Mouse (Mus musculus): ENCODE data around the gene Pde3a. TPM values are rescaled to one million over a fixed set of nuclear protein-coding genes. Genes with fewer than 3 reads are reported as not detected.

Gene Pde3a
- polyA plus RNA-seq, 1 experiment from 2014 or later: 14.7 TPM

DNA sequence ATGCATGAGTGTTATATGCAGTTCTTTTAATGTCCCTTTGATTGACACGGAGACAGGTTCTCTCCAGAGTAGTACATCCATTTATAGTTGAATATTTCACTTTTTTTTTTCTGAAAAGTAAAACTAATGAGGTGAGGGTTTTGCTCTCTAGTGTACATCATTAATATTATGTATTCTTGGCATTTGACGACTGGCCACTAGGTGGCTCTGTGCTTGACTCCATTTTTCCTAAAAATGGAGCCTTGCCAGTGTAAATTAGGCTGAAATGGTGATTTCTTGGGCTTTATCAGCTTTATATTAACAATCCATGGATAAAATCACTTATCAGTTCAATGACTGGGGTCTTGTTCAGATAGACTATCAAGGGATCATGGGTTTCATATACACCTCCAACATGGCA lies 82.4 kb downstream of the Pde3a start:
- no peak overlapping the region for H3K4me3 ChIP-seq (ENCODE audit: low read length)
- no peak overlapping the region for H3K27ac ChIP-seq (ENCODE audit: low read length)
- 44% methylated on average over 2 of the region's 2 CpGs for WGBS
- H3K4me1 ChIP-seq (ENCODE audit: control insufficient read depth, insufficient read depth, low read length): peaks cover 14% of the 10 kb centered on the region
- H3K4me2 ChIP-seq (ENCODE audit: low read depth, low read length): no peak overlapping the region
- H3K27me3 ChIP-seq (replicated peaks; ENCODE audit: control insufficient read depth, insufficient read depth, low read length): no peaks in the 10 kb centered on the region
- no peak overlapping the region for H3K9ac ChIP-seq (ENCODE audit: low read depth, low read length)
- H3K9me3 ChIP-seq (ENCODE audit: control insufficient read depth, low read length): no peaks in the 10 kb centered on the region
- ATAC-seq: no peak
- no peaks in the 10 kb centered on the region for H3K36me3 ChIP-seq (ENCODE audit: control insufficient read depth, insufficient read depth, low read length)

DNA sequence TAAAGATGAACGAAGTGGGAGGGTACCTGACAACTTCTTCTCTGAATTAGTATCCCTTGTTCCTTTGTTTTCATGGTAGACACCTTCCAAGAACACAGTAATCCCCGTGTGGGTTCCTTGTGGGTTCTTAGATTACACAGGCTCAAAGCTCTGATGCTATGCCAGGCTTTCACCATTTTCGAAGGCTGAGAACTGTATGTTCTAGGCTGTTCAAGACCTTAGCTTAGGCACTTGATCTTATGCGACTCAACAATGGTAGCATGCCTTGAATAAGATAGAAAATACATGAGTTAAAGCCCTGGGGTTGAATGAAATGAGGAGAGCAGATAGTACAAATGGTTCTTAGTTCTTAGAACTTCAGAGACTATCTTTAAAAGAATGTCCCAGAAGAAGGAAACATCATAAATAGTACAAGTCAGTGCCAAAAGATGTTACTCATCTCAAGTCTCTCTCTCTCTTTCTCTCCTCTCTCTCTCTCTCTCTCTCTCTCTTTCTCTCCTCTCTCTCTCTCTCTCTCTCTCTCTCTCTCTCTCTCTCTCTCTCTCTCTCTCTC lies 83.6 kb downstream of the Pde3a start:
- WGBS: 88% methylated on average over 4 of the region's 4 CpGs
- Histone ChIP-seq H3K9ac (ENCODE audit: low read depth, low read length) (no peak overlapping the region), H3K4me3 (ENCODE audit: low read length) (no peak overlapping the region), H3K36me3 (ENCODE audit: control insufficient read depth, insufficient read depth, low read length) (no peaks in the 10 kb centered on the region), H3K4me1 (ENCODE audit: control insufficient read depth, insufficient read depth, low read length) (peaks cover 16% of the 10 kb centered on the region), H3K27me3 (replicated peaks; ENCODE audit: control insufficient read depth, insufficient read depth, low read length) (no peaks in the 10 kb centered on the region), H3K9me3 (ENCODE audit: control insufficient read depth, low read length) (no peaks in the 10 kb centered on the region), H3K4me2 (ENCODE audit: low read depth, low read length) (no peak overlapping the region), H3K27ac (ENCODE audit: low read length) (peak overlapping the region; percentile 19; the same call in 1 of the 2 replicates)
- no peak for ATAC-seq

GRCm38 (mm10) chr6:141333245-141333644 lies 84.2 kb downstream of the Pde3a start:
- Histone ChIP-seq H3K4me1 (ENCODE audit: control insufficient read depth, insufficient read depth, low read length) (peaks cover 15% of the 10 kb centered on the region), H3K27me3 (replicated peaks; ENCODE audit: control insufficient read depth, insufficient read depth, low read length) (no peaks in the 10 kb centered on the region), H3K4me3 (ENCODE audit: low read length) (no peak overlapping the region), H3K9ac (ENCODE audit: low read depth, low read length) (no peak overlapping the region), H3K4me2 (ENCODE audit: low read depth, low read length) (no peak overlapping the region), H3K27ac (ENCODE audit: low read length) (no peak overlapping the region), H3K36me3 (ENCODE audit: control insufficient read depth, insufficient read depth, low read length) (no peaks in the 10 kb centered on the region), H3K9me3 (ENCODE audit: control insufficient read depth, low read length) (no peaks in the 10 kb centered on the region)
- peak; percentile 91 for ATAC-seq
- 25% methylated on average over 3 of the region's 3 CpGs for WGBS

- no peaks in the 10 kb centered on the region for H3K27me3 ChIP-seq (replicated peaks; ENCODE audit: control insufficient read depth, insufficient read depth, low read length)
- H3K9ac ChIP-seq (ENCODE audit: low read depth, low read length): no peak overlapping the region
- peaks cover 9% of the 10 kb centered on the region for H3K4me1 ChIP-seq (ENCODE audit: control insufficient read depth, insufficient read depth, low read length)
- no peak overlapping the region for H3K4me2 ChIP-seq (ENCODE audit: low read depth, low read length)
- H3K36me3 ChIP-seq (ENCODE audit: control insufficient read depth, insufficient read depth, low read length): no peaks in the 10 kb centered on the region
- WGBS: 67% methylated on average over 1 of the region's 1 CpGs
- no peak overlapping the region for H3K27ac ChIP-seq (ENCODE audit: low read length)
- ATAC-seq: peak; percentile 77
- H3K4me3 ChIP-seq (ENCODE audit: low read length): no peak overlapping the region
- no peaks in the 10 kb centered on the region for H3K9me3 ChIP-seq (ENCODE audit: control insufficient read depth, low read length)
Measured at GRCm38 (mm10) chr6:141335878-141336277, 86.8 kb downstream of the Pde3a start.

DNA sequence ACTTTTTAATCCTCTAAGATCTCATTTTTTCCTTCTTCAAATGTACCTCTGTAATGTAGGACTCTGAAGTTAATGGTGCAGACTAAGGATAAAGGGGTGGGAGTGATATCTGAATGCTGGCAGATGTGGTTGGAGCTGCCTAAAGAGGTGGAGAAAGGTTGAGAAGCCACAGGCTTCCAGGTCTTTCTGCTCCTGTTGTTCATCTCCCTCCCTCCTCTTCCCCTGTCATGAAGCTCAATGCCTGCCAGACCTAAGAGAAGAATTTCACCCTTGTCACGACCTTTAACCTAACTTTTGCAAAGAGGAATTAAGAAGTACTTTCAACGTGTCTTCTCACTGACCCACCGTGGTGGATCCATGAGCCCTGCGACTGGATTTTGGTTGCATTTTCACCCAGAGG lies 87.4 kb downstream of the Pde3a start:
- no peaks in the 10 kb centered on the region for H3K27me3 ChIP-seq (replicated peaks; ENCODE audit: control insufficient read depth, insufficient read depth, low read length)
- no peak overlapping the region for H3K4me2 ChIP-seq (ENCODE audit: low read depth, low read length)
- H3K4me3 ChIP-seq (ENCODE audit: low read length): no peak overlapping the region
- WGBS: 58% methylated on average over 4 of the region's 4 CpGs
- H3K9ac ChIP-seq (ENCODE audit: low read depth, low read length): no peak overlapping the region
- peaks cover 9% of the 10 kb centered on the region for H3K4me1 ChIP-seq (ENCODE audit: control insufficient read depth, insufficient read depth, low read length)
- no peaks in the 10 kb centered on the region for H3K36me3 ChIP-seq (ENCODE audit: control insufficient read depth, insufficient read depth, low read length)
- ATAC-seq: no peak
- no peaks in the 10 kb centered on the region for H3K9me3 ChIP-seq (ENCODE audit: control insufficient read depth, low read length)
- H3K27ac ChIP-seq (ENCODE audit: low read length): no peak overlapping the region

DNA sequence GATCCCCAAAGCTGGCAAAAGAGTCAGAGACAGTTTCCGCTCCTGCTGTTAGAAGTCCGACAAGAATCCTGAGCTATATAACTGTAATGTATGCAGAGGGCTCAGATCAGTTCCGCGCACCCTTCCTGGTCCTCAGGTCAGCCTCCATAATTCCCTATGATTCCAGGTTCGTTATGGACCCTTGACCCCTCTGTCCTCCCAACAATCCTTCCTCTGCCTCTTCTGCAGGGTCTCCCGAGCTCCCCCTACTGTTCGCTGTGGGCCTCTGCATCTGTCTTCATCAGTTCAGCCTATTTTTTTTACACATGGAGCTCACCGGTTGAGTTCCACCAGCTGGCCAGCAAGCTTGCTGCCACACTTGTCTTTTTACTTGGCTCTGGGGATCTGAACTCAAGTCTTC lies 88.6 kb downstream of the Pde3a start:
- H3K4me1 ChIP-seq (ENCODE audit: control insufficient read depth, insufficient read depth, low read length): peaks cover 7% of the 10 kb centered on the region; the same call in 1 of the 2 replicates
- H3K27ac ChIP-seq (ENCODE audit: low read length): no peak overlapping the region
- no peaks in the 10 kb centered on the region for H3K27me3 ChIP-seq (replicated peaks; ENCODE audit: control insufficient read depth, insufficient read depth, low read length)
- H3K4me2 ChIP-seq (ENCODE audit: low read depth, low read length): no peak overlapping the region
- no peaks in the 10 kb centered on the region for H3K36me3 ChIP-seq (ENCODE audit: control insufficient read depth, insufficient read depth, low read length)
- H3K9ac ChIP-seq (ENCODE audit: low read depth, low read length): no peak overlapping the region
- ATAC-seq: no peak
- H3K4me3 ChIP-seq (ENCODE audit: low read length): no peak overlapping the region
- H3K9me3 ChIP-seq (ENCODE audit: control insufficient read depth, low read length): no peaks in the 10 kb centered on the region
- 60% methylated on average over 8 of the region's 8 CpGs for WGBS

DNA sequence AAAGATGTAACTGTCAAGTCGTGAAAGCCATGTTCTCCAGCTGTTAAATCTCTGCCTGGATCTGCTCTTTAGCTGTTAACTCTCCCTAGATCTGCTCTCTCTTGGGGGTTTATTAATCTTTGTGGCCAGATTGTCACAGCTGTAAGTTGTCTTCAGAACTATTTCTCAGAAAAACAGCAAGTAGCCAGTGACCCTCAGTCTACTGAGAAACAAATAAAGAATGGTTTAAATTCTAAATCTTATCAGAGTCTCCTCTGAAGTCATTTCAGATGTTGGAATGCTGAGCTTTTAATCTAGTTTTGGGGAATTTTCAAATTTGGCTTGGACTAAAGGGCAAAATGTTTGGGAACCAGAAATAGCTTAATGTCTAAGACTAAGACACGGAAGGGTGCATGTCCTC lies 92.3 kb downstream of the Pde3a start:
- Histone ChIP-seq H3K27ac (ENCODE audit: low read length) (no peak overlapping the region), H3K4me3 (ENCODE audit: low read length) (no peak overlapping the region), H3K9me3 (ENCODE audit: control insufficient read depth, low read length) (no peaks in the 10 kb centered on the region), H3K4me2 (ENCODE audit: low read depth, low read length) (no peak overlapping the region), H3K36me3 (ENCODE audit: control insufficient read depth, insufficient read depth, low read length) (no peaks in the 10 kb centered on the region), H3K9ac (ENCODE audit: low read depth, low read length) (no peak overlapping the region), H3K4me1 (ENCODE audit: control insufficient read depth, insufficient read depth, low read length) (peaks cover 3% of the 10 kb centered on the region; the same call in 1 of the 2 replicates), H3K27me3 (replicated peaks; ENCODE audit: control insufficient read depth, insufficient read depth, low read length) (no peaks in the 10 kb centered on the region)
- whole genome bisulfite sequencing: 63% methylated on average over 2 of the region's 2 CpGs
- ATAC-seq: no peak

DNA sequence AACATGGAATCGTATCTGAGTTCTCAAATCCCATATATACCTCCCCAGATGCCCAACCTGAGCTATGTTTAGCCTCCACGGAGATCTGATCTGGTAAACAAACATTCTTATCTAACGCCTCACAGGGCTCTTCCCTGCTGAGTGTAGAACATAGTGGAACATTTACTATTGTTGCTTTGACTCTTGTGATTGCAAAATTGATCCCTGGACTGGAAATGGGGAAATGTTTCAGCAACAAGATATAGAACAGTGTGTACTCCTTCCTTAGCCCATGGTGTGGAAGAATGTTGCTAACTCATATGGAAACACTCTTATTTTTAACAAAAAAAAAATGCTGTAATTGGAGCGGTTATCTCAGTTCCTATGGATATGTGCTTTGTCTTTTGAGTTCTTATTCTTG lies 98.8 kb downstream of the Pde3a start:
- 0 out of 2 replicates have a peak overlapping the region, but pooled peaks have one; percentile 31 for H3K27ac ChIP-seq (ENCODE audit: low read length)
- no peaks in the 10 kb centered on the region for H3K27me3 ChIP-seq (replicated peaks; ENCODE audit: control insufficient read depth, insufficient read depth, low read length)
- no peaks in the 10 kb centered on the region for H3K9me3 ChIP-seq (ENCODE audit: control insufficient read depth, low read length)
- no peaks in the 10 kb centered on the region for H3K36me3 ChIP-seq (ENCODE audit: control insufficient read depth, insufficient read depth, low read length)
- H3K4me1 ChIP-seq (ENCODE audit: control insufficient read depth, insufficient read depth, low read length): peaks cover 8% of the 10 kb centered on the region; the same call in 1 of the 2 replicates
- ATAC-seq: peak; percentile 75
- no peak overlapping the region for H3K9ac ChIP-seq (ENCODE audit: low read depth, low read length)
- 36% methylated on average over 4 of the region's 4 CpGs for WGBS
- H3K4me3 ChIP-seq (ENCODE audit: low read length): no peak overlapping the region
- H3K4me2 ChIP-seq (ENCODE audit: low read depth, low read length): no peak overlapping the region

DNA sequence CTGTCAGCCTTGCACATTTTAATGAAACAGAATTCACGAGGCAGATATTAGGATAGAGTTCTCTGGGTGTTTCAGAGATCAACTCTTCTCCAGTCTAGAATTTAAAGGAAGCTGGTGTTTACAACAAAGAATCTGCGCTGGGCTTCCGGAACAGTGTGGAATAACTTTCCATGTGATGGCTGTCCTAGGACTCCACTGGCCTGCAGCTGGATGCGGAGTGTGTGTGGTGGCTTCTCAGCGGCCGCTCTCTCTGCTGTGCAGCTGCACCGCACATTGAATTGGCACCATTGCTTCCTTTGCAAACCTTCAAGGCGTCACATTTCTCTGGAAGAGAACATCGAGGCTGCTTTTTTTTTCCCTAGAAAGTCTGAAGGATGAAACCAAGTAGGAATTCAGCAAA lies 99.5 kb downstream of the Pde3a start:
- Histone ChIP-seq H3K9ac (ENCODE audit: low read depth, low read length) (no peak overlapping the region), H3K27me3 (replicated peaks; ENCODE audit: control insufficient read depth, insufficient read depth, low read length) (no peaks in the 10 kb centered on the region), H3K27ac (ENCODE audit: low read length) (0 out of 2 replicates have a peak overlapping the region, but pooled peaks have one; percentile 31), H3K4me3 (ENCODE audit: low read length) (no peak overlapping the region), H3K4me2 (ENCODE audit: low read depth, low read length) (no peak overlapping the region), H3K36me3 (ENCODE audit: control insufficient read depth, insufficient read depth, low read length) (no peaks in the 10 kb centered on the region), H3K4me1 (ENCODE audit: control insufficient read depth, insufficient read depth, low read length) (peaks cover 8% of the 10 kb centered on the region; the same call in 1 of the 2 replicates), H3K9me3 (ENCODE audit: control insufficient read depth, low read length) (no peaks in the 10 kb centered on the region)
- ATAC-seq: peak; percentile 49; the same call in 1 of the 2 replicates
- WGBS: 61% methylated on average over 9 of the region's 9 CpGs

DNA sequence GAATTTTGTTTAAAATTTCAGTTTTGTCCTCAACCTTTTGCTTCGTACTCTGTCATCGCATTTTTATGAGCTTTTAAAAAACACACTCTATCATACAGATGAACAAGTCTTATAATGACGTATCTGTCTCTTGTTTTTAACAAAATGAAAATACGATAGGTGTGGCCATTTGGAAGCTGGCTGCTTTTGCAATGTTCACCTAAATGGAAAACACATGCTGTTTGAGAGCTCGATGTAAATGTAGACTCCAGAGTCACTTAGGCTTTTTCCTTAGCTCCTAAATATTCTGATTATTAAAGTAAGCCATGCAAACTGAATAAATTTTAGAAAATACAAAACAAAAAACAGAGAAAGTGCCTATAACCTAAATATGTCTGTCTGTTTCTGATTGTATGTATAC lies 101.2 kb downstream of the Pde3a start:
- 93% methylated on average over 5 of the region's 5 CpGs for WGBS
- Histone ChIP-seq H3K9me3 (ENCODE audit: control insufficient read depth, low read length) (no peaks in the 10 kb centered on the region), H3K27me3 (replicated peaks; ENCODE audit: control insufficient read depth, insufficient read depth, low read length) (no peaks in the 10 kb centered on the region), H3K27ac (ENCODE audit: low read length) (no peak overlapping the region), H3K36me3 (ENCODE audit: control insufficient read depth, insufficient read depth, low read length) (no peaks in the 10 kb centered on the region), H3K9ac (ENCODE audit: low read depth, low read length) (no peak overlapping the region), H3K4me3 (ENCODE audit: low read length) (no peak overlapping the region), H3K4me1 (ENCODE audit: control insufficient read depth, insufficient read depth, low read length) (peaks cover 8% of the 10 kb centered on the region; the same call in 1 of the 2 replicates), H3K4me2 (ENCODE audit: low read depth, low read length) (no peak overlapping the region)
- ATAC-seq: no peak
